Mouse (Mus musculus) brain, embryonic 18.5 days (tissue): ENCODE results near the gene Vcl.

Experiments
- DNase-seq: peaks from one replicate; pipeline ENCODE4 v3.0.0-alpha.2; 2012; ENCODE audit warnings: low read depth, low spot score

Gene Vcl

DNA sequence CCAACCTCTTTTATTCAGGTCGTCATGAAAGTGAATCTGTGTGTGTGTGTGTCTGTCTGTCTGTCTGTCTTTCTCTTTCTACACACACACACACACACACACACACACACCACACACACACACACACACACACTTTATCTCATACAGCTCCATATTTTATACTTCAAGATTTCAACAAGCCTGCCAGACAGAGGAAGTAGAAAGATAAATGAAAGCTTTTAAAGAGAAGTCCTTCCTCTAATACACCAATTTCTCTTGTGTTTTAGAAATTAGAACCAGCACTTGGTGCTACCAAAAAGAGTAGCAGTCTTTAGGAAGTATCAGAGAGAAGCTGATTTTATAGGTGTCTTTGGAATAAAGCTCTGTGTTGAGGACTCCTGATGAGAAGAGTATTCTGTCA is 9.7 kb downstream of the Vcl start:
- DNase-seq: no peak

DNA sequence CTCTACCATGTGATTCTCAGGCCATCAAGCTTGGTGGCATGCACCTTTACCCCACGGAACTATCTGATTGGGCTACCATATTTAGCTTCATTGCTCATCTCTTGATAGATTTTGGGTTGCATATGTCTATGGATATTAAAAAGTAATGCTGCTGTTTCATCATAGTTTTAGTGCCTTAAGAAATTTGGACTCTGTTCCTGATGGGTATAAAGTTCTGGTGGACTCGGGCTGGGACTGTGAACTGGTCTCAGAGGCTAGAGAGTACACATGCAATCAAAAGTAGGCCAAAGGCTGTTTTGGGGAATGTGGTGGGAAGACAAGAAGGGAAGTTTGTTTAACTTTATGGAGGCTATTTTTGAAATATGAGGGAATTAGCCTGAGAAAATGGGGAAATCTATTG is 16.1 kb downstream of the Vcl start:
- no peak for DNase-seq

DNA sequence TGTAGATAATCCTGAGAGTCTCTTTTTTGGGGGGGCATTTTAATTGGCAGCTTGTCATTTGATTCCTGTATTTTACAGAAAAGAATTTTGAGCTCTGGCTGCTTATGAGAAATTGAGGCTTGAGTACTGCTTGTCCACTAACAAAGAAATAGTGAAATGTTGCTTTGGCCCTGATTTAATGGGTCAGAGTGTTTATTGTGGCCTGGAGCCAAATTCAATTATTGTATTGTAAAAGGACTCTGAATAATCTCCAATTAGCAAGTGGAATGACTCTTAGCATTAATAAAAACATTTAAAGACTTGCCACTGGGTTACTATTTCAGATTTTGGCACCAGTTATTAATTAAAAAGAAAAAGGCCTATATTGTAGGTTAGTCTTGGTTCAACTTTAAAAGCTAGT is 26.8 kb downstream of the Vcl start:
- no peak for DNase-seq

DNA sequence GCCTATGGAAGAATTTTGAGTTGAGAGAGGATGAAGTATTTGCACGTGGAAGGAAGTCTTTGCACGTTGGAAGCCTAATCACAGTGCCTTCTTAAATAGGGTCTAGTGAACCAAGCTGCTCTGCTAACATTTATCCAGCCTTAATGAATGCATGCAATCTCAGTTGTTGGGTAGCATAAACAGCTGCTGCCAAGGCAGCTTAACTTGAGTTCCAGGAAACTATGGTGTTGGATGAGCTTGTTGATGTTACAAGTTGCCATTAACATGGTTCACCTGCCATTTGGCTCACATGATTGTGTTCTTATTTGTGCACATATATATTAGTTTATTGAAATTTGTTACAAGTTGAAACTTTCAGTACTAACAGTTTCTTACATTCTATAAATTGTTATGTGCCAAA is 29.8 kb downstream of the Vcl start:
- DNase-seq: no peak

DNA sequence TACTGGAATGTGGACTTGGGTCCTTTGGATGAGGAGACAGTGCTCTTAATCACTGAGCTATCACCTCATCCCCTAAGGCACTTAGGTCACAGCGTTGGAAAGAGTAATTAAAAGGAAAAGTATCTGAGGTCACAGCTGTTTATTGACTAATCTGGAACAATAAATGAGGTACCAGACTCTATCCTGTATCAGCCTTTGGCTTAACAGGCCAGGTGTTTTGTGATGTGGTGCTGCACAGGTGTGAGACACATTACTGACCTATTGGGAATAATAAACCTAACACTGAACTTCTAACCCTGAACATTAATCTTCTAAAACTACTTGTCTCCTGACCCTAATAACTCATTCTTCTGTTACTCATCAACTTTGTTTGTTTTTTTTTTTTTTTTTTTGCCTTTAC is 33.3 kb downstream of the Vcl start:
- no peak for DNase-seq

DNA sequence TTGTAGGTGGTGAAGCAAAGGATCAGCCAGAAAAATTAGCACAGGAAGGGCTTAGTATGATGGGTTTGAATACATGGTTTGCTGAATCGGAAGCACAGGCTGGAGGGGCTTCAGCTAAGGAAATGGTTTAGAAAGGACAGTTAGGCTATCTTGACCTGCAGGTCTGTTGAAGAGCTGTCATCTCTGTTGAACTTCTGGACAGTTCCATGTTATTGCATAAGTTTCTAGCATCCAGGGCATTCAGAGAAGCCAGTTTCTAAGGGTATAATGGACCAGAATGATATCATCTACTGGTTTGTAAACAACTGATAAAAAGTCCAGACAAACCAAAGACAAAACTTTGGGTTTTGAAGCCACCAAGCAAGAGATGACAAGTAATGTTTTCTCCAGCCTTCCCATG is 33.7 kb downstream of the Vcl start:
- DNase-seq: no peak

DNA sequence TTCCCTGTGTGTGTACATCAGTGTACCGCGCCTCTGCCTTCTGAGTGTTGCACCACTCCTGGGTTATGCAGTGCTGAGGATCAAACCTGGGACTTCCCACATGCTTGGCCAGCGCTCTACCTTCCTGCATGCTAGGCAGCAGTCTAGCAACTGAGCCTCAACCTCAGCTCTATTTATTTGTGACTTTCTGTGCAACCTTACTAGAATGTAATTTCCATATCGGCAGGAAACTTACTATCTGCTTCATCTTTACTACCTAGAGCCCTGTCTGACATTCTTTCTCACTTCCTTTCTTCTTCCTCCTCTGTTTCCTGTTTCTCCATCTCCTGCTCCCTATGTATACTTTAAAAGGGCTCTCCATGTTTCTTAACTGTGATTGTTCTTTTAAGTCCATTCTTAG is 34.7 kb downstream of the Vcl start:
- DNase-seq: no peak

DNA sequence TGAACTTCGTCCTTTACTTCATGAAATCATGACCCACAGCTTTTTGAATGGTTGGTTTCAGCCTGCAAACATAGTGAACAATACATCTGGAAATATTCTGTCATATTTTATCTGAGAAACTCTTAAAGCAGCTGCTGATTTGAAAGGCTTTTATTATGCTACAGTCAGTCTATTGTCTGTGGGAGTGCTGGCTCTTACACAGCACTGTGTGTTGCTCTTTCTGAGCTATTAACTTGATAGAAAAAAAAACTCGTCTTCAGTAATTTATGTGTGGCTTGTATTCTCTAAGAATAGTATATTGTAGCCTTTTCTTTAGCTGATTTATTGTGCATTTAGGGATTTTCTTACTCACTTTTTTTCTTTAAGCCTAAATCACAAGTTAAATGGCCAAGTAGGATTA is 35.1 kb downstream of the Vcl start:
- DNase-seq: no peak

DNA sequence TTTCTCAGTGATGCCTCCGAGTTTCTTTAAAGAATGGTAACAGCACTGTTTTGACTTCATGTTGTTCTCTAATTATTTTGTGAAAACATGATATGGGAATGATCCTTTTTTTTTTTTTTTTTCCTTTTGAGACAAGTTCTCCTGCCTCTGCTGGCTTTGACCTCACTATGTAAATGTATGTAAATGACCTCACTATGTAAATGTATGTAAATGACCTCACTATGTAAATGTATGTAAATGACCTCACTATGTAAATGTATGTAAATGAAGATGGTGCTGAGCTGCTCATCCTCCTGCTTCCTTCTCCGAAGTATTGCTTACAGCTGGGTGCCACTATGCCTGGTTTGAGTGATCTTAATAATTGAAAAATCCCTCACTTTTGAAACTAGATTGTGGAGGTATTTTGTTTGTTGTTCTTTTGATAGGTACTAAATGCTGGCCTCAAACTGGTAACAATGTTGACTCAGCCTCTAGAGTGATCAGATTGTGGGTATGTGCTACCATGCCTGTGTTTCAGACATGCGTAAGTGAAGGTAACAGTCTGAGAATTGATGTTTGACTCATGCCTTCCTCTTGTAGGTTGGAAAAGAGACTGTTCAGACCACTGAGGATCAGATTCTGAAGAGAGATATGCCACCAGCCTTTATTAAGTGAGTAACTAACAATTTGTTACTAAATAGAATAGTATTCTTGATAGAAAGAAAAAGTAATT is 37.9 kb downstream of the Vcl start:
- no peak for DNase-seq

DNA sequence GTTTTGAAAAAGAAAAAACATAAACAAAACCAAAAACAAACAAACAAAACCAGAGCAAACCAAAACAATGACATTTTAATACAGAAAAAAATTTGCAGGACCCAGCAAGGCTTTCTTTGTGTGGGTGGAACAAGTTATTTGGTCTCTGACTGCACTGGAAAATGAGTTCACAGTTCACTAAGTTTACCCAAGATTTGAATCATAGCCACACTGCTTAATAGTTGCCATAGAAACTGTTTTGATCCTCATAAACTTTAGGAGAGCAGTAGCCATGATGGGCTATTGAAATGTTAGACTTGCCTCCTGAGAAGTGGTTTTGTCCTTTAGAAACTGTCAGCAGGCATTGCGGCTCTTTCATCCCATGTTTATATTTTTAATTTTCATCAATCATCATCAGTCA is 39.9 kb downstream of the Vcl start:
- no peak for DNase-seq

DNA sequence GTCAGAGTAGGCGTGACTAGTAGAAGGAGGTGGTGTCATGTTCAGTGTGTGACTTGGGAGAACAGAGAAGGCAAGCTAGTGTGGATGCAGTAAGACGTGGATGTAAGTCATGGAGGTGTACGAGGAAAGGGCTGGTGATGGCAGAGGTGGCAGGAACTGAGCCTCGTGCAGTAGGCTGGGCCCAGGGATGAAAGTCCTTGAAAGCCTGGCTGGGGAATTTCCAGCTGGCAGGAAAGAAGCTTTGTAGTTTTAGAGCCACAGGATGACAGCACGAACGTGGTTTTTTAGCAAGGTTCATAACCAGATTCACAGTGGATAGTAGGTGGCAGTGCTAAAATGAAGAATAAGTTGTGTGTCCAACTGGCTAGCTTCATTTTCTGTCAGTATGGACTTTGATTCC is 41.2 kb downstream of the Vcl start:
- DNase-seq: no peak

DNA sequence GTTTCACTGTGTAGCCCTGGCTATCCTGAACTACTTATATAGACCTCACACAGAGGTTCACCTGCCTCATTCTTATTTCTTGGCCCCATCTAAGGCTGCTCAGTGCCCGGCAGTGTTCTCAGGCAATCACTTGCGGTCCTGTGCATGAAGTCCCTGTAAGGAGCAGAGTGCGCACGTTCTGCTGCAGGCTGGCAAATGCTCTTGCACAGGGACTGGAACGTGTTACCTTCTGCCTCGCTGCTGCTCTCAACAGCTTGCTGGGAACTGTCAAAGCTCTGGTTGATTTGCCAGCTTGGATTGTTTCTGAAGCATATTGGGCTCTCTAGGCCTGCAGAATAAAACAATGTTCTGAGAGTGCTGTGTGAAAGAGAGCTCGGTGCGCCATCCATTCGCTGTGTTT is 41.7 kb downstream of the Vcl start:
- DNase-seq: peak; percentile 61

DNA sequence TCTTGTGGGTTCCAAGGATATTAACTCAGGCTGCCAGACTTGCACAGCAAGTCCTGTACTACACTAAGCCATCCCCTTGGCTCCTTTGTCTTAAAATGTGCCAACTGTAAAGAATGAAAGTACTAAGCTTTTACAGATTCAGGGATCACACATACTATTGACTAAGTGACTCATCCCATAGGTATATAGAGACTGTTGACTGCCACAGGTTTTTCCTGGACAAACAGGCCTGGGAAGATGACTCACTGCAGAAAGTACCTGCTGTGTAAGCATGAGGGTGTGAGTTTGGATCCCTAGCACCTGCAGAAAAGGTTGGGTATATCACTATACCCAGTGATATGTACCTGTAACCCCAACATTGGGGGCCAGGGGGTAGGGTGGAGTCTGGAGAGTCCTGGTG is 44.6 kb downstream of the Vcl start:
- DNase-seq: no peak

DNA sequence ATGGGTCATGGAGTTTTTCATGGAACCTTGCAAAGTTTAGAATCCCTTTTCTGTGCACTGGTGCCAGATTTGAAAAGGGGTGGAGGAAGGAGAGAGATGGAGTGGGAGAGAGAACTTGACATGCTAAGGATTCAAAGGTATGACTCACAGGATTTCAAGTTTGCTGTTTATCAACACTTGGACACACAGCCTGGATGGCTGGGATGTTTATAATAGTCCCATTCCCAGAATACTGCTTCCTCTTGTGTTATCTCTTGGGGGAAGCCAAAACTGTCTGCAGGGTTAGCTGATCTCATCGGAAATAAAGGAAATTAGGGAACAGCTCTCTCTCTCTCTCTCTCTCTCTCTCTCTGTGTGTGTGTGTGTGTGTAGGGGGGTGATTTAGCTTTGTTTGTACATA is 47.5 kb downstream of the Vcl start:
- no peak for DNase-seq

DNA sequence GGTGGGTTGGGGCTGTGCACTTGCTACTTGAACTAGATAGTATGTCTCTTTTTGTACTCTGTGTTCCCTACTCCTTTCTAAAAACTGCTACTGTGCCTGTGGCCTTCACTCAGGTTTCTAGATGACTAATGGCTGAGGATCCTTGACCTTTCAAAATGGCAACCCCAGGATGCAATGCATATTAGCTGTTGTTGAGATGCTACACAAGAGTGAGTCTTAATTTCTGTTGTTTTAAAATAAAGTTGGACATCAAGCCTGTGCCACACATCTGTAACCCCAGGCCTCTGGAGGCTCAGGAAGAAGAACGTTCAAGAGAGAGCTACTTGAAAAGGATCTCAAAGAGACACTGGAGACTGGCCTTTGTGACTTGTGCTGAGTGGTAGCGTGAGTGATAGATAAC is 48.5 kb downstream of the Vcl start:
- no peak for DNase-seq

DNA sequence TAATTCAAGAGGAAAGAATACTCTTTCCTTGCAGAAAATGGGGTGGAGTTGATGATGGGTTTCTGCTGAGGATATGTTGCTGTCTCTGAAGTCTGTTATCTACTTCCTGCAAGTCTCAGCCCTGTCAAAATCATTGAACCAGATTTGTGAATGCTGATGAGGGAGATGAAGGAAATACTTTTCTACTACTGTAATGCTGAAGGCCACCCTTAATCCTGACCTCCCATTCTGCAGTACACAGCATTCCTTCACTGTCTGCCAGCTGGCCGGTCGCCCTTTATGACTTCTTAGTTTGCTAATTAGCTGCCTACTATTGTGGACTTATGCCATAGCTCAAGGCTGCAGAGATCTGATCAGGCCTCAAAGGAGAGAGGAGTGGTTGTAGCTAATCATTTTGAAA is 54.6 kb downstream of the Vcl start:
- no peak for DNase-seq

DNA sequence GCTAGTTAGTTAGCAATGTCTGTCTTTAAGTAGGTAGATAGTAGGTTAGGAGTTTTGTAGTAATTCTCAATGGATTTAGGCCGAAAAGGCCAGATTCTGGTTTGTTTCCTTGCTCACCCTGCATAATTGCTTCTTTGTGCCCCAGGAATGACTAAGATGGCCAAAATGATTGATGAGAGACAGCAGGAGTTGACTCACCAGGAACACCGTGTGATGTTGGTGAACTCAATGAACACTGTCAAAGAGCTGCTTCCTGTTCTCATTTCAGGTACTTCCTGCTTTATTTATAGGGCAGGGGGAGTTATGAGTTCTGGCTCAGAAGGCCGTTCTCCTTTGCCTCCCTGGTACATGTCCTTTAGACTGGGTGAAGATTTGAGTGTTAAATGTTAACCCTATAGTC is 56.3 kb downstream of the Vcl start:
- no peak for DNase-seq

DNA sequence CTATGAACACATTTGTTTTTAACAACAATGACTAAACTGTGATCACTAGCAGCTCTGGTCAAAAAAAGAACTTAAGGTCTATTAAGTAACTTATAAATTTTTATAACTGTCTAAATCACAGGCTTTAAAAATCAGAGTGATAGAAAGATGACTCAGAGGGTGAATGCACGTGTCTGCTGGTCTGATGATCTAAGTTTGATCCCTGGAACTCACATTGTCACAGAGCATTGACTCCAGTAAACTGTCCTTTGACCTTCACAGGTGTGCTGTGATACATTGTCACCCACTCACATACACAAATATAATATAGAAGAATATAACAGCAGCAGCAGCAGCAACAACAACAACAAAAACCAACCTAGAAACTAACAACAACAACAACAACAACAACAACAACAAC is 62.3 kb downstream of the Vcl start:
- no peak for DNase-seq

DNA sequence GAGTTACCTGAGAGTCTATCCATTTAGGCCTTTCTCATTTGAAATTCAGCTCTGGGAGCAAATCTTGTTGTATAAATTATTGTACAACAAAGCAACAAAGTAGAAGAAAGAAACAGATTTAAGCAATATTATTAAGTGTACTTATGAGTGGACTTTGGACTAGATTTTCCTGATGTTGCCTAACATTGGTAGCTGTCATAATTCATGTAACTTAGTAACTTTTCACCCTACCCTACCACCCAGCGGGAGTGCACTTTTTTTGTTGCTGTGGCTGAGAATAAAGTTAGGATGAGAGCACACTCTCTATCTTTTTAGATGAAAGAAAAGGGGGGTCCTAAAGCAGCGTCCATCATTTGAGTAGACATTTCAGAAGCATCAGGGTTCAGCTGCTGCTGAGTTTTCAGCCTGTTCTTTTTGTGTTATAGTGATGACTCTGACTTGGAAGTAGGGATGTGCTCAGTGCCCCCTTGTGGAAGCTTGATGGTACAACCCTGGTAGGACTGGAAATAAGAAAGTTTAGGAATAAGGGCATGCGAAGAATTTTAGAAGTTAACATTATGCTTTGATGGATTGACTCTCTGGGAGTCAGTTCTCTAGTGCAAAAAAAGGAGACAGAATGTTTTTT is 64.0 kb downstream of the Vcl start:
- DNase-seq: no peak

DNA sequence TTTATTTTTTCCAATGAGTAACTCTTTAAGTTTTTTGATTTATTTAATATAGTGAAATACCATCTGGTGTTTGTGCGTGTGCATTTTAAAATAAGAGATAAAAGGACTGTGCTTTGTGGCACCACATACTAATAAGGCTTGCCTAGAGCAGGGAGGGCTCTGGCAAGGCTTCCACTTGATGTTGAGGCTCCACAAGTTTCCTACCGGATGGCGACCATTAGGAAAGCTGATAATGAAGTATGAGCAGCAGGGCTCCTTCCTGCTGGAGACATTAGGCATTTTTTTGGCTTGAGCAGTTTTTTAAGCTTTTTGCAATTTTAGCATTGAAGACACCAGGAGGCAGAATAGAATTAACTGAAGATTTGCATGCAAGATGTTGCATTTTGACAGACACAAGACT is 65.3 kb downstream of the Vcl start:
- no peak for DNase-seq

DNA sequence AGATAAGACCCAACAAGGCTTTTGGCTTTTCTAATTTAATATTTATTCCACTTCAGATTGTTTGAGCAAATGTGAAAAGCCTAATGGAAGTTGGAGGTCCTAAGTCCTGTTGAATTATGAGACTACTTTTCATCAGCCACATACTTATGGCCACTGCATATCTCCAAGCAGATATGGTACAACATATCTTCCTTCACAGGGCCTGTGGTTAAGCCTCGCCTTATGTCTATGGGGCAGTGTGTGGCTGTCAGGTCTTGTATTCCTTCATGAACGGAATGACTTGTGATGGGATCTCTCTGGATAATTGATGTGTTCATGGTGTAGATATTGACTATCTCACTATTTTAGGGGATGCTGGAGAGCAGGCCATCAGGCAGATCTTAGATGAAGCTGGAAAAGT is 66.3 kb downstream of the Vcl start:
- no peak for DNase-seq

DNA sequence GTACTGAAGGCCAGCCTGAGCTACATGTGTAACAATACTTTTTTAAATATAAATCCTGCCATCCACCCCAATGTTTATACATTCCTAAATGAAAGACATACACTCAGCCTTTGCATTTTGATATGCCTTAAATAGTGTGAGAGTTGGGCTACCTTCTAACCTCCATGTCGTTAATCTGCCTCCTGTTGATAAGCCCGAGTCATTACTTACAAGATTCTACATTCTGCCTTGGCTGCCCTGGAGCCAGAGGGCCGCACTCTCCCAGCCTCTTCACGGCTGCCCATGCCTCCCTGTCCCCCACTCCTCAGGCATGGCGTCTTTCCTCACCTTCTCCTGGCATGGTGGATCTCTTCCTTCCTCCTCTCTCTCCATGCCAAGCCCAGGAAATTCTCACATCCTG is 67.2 kb downstream of the Vcl start:
- no peak for DNase-seq

DNA sequence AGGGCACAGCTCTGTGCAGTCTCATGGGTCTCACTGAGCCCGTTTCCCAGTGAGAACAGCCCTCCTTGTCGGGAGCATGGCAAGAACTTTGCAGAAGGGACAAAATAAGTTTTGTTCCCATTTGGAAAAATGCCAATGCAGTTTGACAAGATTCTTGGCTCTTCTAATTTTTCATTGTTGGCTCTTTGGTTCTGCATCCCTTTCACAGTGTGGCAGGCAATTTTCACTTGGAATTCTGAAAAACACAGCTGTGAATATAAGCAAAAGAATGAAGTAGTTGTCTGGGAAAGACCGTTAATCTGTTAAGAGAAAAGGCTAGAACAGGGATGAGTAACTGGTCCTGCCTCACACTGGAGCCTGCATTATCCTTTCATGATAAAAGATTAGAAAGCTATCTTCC is 68.3 kb downstream of the Vcl start:
- DNase-seq: no peak

DNA sequence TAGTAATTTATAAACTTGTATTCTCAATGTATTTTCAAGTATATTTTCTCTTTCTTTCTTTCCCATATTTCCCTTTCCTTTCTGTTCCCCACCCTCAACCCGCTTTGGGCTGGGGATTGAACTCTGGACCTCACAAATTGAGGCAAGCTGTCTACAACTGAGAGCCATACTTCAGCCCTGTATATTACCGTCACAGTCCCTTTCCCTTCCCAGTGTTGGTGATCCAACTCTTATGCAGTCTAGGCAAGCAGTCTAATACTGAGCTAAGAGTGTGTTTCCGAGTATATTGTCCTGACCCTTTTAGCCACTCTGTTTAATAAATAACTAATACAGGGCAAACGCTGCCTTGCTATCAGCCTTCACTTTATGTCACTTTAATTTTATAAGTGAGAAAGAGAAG is 70.4 kb downstream of the Vcl start:
- DNase-seq: no peak
